Mouse (Mus musculus) layer of hippocampus, adult 2 months (tissue): Measurements from ENCODE around the gene Scaper. TPM values are rescaled to one million over a fixed set of nuclear protein-coding genes. Genes with fewer than 3 reads are reported as not detected.

Experiments
- DNase-seq, 2 experiments: peaks; one replicate each; pipeline ENCODE4 v3.0.0; 2022; ENCODE audit warnings: low spot score in 2 of 2
- H3K27ac ChIP-seq: fragments of 200-600 bp; 2 replicates; pipeline ENCODE4 v1.8.1; 2022
- H3K4me3 ChIP-seq: fragments of 200-600 bp; 2 replicates; pipeline ENCODE4 v1.8.1; 2022; ENCODE audit warnings: mild to moderate bottlenecking
- CTCF ChIP-seq: fragments of 200-600 bp; conservative IDR thresholded peaks from 2 replicates; pipeline ENCODE4 v1.8.1; 2022; ENCODE audit warnings: antibody characterized with exemption, mild to moderate bottlenecking, moderate library complexity
- long read RNA-seq, 2 experiments: library from polyadenylated mRNA; stranded (forward); transcript quantifications; one replicate each; pipeline ENCODE4 v2.0.0; 2021; ENCODE audit warnings: borderline mapping rate in 2 of 2
- total RNA-seq, 2 experiments: library from RNA; stranded (reverse); gene quantifications; 2 replicates each; pipeline ENCODE4 v1.2.3; 2021

Scaper gene
- total RNA-seq: 10 to 100 TPM; 31.2 to 34.0 TPM
- long read RNA-seq, experiment 1, full-length matches to known transcripts: 13 of 21 reads
- long read RNA-seq, experiment 1, partial matches to known transcripts: 4 of 21 reads
- long read RNA-seq, experiment 1, other reads (novel, unspliced or antisense): 4 of 21 reads
- long read RNA-seq, experiment 2, full-length matches to known transcripts: 13 of 20 reads
- long read RNA-seq, experiment 2, partial matches to known transcripts: 4 of 20 reads
- long read RNA-seq, experiment 2, other reads (novel, unspliced or antisense): 3 of 20 reads

DNA sequence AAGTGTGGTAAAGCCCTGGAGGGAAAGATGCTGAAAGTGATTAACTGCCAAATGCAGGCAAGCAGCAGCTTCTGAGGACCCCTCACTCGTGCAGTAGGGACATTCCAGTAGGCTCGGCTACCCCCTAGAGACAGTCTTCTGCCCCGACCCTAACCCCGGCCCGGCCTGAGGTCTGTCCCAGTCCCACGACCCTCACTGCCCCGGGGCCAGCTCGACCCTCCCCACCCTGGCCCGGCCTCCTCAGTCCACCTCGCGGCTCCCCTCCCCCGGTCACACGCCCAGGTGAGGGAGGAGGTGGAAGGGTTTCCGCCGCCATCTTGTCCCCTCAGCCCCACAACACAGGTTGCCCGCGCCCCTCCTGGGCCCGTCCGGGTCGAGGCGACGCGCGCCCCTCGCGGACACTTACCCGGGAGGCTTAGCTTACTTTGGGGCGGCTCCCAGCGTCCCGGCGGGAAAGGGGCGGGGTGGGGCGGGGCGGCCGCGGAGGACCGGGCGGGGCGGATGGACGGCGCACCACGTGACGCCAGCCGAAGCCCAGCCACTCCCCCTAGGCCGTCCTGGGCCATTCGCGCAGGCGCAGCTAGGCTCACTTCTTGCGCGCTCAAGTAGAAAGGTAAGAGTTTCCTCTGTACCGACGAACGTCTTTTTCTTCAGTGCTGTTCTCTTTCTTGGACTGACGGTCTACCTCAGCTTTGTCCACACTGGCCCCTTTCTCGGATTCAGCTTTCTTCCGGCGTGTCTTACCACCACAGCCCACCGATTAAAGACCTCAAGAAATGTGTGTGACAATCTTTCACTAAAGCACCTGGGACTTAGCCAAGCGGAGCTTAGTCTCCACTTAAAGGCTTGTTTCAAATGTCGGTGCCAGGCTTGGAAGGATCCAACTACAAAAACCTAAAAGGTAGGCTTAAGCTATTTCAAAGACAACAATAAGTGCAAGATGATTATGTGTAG lies at the start of gene Scaper:
Gene Scaper (minus strand): TSS at position 456 of the 954 bp plus-strand sequence.
- peak; percentile 78 to 79 for DNase-seq
- peak within 1 kb of the TSS; percentile 86 for H3K27ac ChIP-seq
- peak; percentile 58 for TF ChIP-seq CTCF
- H3K4me3 ChIP-seq: peak within 1 kb of the TSS; percentile 88

GRCm38 (mm10) chr9:55946819-55947218 lies 8.9 kb upstream of the Scaper start:
- peak in 1 of 2 experiments; percentile 52 for DNase-seq
- H3K27ac ChIP-seq: no peak overlapping the region
- H3K4me3 ChIP-seq: no peak overlapping the region
- TF ChIP-seq CTCF: peak; percentile 75

GRCm38 (mm10) chr9:55941356-55941755 lies 3.4 kb upstream of the Scaper start:
- Histone ChIP-seq H3K4me3 (no peak overlapping the region), H3K27ac (no peak overlapping the region)
- TF ChIP-seq CTCF: no peak
- DNase-seq: no peak

- no peak for TF ChIP-seq CTCF
Measured at GRCm38 (mm10) chr9:55938618-55938985, 683 bp upstream of the Scaper start.

GRCm38 (mm10) chr9:55937224-55937663 lies 675 bp downstream of the Scaper start:
- no peak for DNase-seq
- no peak for TF ChIP-seq CTCF
- peak overlapping the region; percentile 86 for H3K27ac ChIP-seq
- peak overlapping the region; percentile 88 for H3K4me3 ChIP-seq

More at GRCm38 (mm10) chr9:55938618-55938985, 683 bp upstream of the Scaper start:
- Histone ChIP-seq H3K4me3 (peak overlapping the region; percentile 88), H3K27ac (peak overlapping the region; percentile 86)
- DNase-seq: no peak

- no peak overlapping the region for H3K4me3 ChIP-seq
- no peak for DNase-seq
- no peak for TF ChIP-seq CTCF
- H3K27ac ChIP-seq: no peak overlapping the region
Measured at GRCm38 (mm10) chr9:55932482-55932881, 5.4 kb downstream of the Scaper start.

DNA sequence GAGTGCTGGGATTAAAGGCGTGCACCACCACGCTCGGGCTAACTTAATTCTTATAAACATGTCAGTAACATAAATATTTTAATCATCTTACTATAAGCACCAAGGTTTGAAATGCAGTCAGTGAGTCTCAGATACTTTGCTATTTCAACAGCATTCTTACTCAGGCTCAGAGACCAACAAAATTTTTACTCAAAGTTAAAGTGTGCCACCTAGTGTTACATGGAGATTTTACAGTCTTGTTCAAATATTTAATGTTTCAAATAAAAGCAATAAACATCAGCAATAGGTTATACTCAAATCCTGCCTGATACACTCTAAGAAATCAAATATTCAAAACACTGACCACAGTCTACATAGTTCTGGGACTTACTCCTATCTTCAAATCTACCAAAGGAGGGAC lies 19.3 kb downstream of the Scaper start:
- DNase-seq: peak; percentile 19 to 25
- Histone ChIP-seq H3K27ac (no peak overlapping the region), H3K4me3 (no peak overlapping the region)
- peak; percentile 86 for TF ChIP-seq CTCF

DNA sequence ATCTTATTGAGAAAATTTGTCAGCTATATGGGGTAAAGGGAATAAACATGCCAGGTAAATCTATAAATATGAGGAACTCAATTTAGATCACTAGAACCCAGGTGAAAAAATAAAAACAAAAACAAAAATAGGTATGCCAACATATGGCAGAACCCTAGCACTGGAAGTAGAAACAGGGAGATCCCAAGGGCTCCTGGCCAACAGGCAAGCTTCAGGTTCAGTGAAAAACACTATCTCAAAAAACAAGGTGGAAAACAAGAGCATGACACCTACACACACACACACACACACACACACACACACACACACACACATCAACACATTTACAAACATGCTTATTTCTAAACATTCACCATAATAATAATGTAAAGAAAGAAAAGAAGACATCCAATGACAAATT lies 21.2 kb downstream of the Scaper start:
- no peak for DNase-seq
- Histone ChIP-seq H3K27ac (no peak overlapping the region), H3K4me3 (no peak overlapping the region)
- TF ChIP-seq CTCF: no peak

DNA sequence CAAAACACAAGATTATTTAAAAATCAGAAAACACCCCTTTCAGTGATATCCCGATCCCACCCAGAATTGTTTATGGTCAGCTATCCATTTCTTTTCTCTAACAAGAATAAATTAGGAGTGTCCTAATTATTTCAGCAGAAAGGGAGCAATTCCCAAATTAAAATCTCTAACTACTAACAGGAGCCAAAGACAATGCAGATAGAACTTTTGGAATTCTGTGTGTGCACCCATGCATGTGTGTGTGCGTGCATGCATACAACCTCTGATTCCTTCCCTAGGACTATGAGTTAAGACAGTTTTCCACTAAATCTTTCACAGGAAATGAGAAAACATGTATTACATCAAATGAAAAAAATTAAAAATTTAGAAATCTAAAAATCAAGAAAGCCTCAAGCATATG lies 26.4 kb downstream of the Scaper start:
- no peak for TF ChIP-seq CTCF
- Histone ChIP-seq H3K27ac (no peak overlapping the region), H3K4me3 (no peak overlapping the region)
- DNase-seq: no peak

GRCm38 (mm10) chr9:55902964-55903363 lies 35.0 kb downstream of the Scaper start:
- Histone ChIP-seq H3K27ac (0 out of 2 replicates have a peak overlapping the region, but pooled peaks have one; percentile 28), H3K4me3 (no peak overlapping the region)
- no peak for TF ChIP-seq CTCF
- no peak for DNase-seq

DNA sequence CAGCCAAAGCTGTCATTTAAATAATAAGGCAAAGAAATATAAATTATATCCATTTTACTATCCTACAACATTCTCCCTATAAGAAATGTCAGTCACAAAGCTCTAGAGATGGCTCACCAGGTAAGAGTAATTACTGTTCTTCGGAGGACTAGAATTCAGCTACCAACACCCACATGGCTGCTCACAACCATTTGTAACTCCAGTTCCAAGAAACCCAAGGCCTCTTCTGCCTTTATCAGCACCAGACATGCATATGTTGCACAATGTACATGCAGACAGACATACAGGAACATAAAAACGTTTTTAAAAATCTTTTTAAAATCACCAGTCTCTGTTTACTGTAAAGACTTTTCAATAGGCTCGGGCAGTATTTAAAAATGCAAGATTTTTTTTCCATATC lies 36.3 kb downstream of the Scaper start:
- H3K27ac ChIP-seq: no peak overlapping the region
- no peak overlapping the region for H3K4me3 ChIP-seq
- DNase-seq: no peak
- TF ChIP-seq CTCF: no peak

GRCm38 (mm10) chr9:55900531-55900930 lies 37.4 kb downstream of the Scaper start:
- no peak for TF ChIP-seq CTCF
- no peak for DNase-seq
- H3K27ac ChIP-seq: no peak overlapping the region
- H3K4me3 ChIP-seq: no peak overlapping the region

GRCm38 (mm10) chr9:55878066-55878465 lies 59.9 kb downstream of the Scaper start:
- H3K4me3 ChIP-seq: no peak overlapping the region
- no peak for TF ChIP-seq CTCF
- DNase-seq: no peak
- no peak overlapping the region for H3K27ac ChIP-seq
